Comparison of ENCODE assay signal across 27 mouse cellular contexts in the genomic region with DNA sequence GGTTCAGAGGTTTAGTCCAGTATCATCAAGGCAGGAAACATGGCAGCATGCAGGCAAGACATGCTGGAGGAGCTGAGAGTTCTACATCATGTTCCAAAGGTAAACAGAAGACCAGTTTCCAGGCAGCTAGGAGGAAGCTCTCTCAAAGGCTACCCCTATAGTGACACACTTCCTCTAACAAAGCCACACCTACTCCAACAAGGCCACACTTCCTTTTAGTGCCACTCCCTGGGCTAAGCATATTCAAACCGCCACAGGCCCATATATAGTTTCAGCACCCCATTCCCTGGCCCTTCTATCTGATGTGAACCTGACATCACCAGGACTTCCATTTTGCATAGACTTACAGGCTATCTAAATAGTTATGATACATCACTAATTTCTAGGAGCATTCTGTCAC.
A peak's percentile ranks its signal among the peaks of the same experiment; 100 is the strongest.
DNase-seq lines count a peak whose midpoint lies in the region; ATAC-seq and TF ChIP-seq lines count a peak whose summit lies in the region.
"Had no signal": no experiment of that assay in that cellular context is flagged by ENCODE, and none has a peak within 500 bp of the region (broad histone marks: within the 10 kb centered on the region; RNA-seq: fewer than 3 reads in every experiment).

No protein-coding gene starts in this region.

- ATAC-seq in forebrain, embryonic 13.5 days: no peak
- ATAC-seq in forebrain, postnatal 0 days: no peak
- 0 out of 2 replicates have a peak, but pooled peaks have one; percentile 18 for ATAC-seq in intestine, embryonic 16.5 days
- no peak for ATAC-seq in intestine, embryonic 15.5 days
- ATAC-seq in neural tube, embryonic 12.5 days (ENCODE audit: low FRiP score, low read depth): no peak
- ATAC-seq in neural tube, embryonic 15.5 days (ENCODE audit: low FRiP score): no peak
- ATAC-seq in stomach, postnatal 0 days (ENCODE audit: low FRiP score, low TSS enrichment): peak; percentile 54; the same call in 1 of the 2 replicates
- ATAC-seq: lung, postnatal 0 days had no signal

- H3K9me3 ChIP-seq in forebrain, embryonic 13.5 days (replicated peaks): 0 out of 2 replicates have a peak, but pooled peaks cover 4% of the 10 kb centered on the region
- no peaks in the 10 kb centered on the region for H3K9me3 ChIP-seq in forebrain, postnatal 0 days (ENCODE audit: low read length)
- H3K9me3 ChIP-seq in intestine, embryonic 16.5 days (ENCODE audit: control insufficient read depth, low read length): peaks cover 4% of the 10 kb centered on the region; the same call in 1 of the 2 replicates
- no peaks in the 10 kb centered on the region for H3K9me3 ChIP-seq in intestine, embryonic 15.5 days
- 0 out of 2 replicates have a peak, but pooled peaks cover 3% of the 10 kb centered on the region for H3K9me3 ChIP-seq in neural tube, embryonic 12.5 days
- peaks cover 3% of the 10 kb centered on the region; the same call in 1 of the 2 replicates for H3K9me3 ChIP-seq in neural tube, embryonic 15.5 days (replicated peaks)
- no peaks in the 10 kb centered on the region for H3K9me3 ChIP-seq in stomach, postnatal 0 days (ENCODE audit: control insufficient read depth, low read length)
- H3K9me3 ChIP-seq: liver, embryonic 13.5 days had no signal

- WGBS in forebrain, embryonic 13.5 days: 89% methylated on average over 1 of the region's 1 CpGs
- 94% methylated on average over 1 of the region's 1 CpGs for WGBS in forebrain, postnatal 0 days
- 70% methylated on average over 1 of the region's 1 CpGs for WGBS in intestine, embryonic 16.5 days
- 73% methylated on average over 1 of the region's 1 CpGs for WGBS in intestine, embryonic 15.5 days
- WGBS in neural tube, embryonic 12.5 days: 100% methylated on average over 1 of the region's 1 CpGs
- WGBS in neural tube, embryonic 15.5 days: 100% methylated on average over 1 of the region's 1 CpGs
- WGBS in stomach, postnatal 0 days: 77% methylated on average over 1 of the region's 1 CpGs

- peak overlapping the region; percentile 80 for H3K27ac ChIP-seq in forebrain, embryonic 13.5 days
- no peak overlapping the region for H3K27ac ChIP-seq in forebrain, postnatal 0 days (ENCODE audit: low read depth, low read length)
- H3K27ac ChIP-seq in intestine, embryonic 16.5 days (ENCODE audit: low read length): no peak overlapping the region
- no peak overlapping the region for H3K27ac ChIP-seq in intestine, embryonic 15.5 days
- H3K27ac ChIP-seq in neural tube, embryonic 12.5 days: 0 out of 2 replicates have a peak overlapping the region, but pooled peaks have one; percentile 11
- H3K27ac ChIP-seq in neural tube, embryonic 15.5 days (replicated peaks): no peak overlapping the region
- H3K27ac ChIP-seq in stomach, postnatal 0 days (replicated peaks): no peak overlapping the region
- H3K27ac ChIP-seq: limb, embryonic 10.5 days; limb, embryonic 15.5 days; liver, embryonic 13.5 days had no signal

- H3K4me3 ChIP-seq in forebrain, embryonic 13.5 days: no peak overlapping the region
- no peak overlapping the region for H3K4me3 ChIP-seq in forebrain, postnatal 0 days (ENCODE audit: low read depth, low read length)
- H3K4me3 ChIP-seq in intestine, embryonic 16.5 days (ENCODE audit: low read length): no peak overlapping the region
- no peak overlapping the region for H3K4me3 ChIP-seq in intestine, embryonic 15.5 days (replicated peaks)
- H3K4me3 ChIP-seq in neural tube, embryonic 12.5 days: no peak overlapping the region
- H3K4me3 ChIP-seq in neural tube, embryonic 15.5 days (replicated peaks): no peak overlapping the region
- H3K4me3 ChIP-seq in stomach, postnatal 0 days (ENCODE audit: low read depth, low read length): no peak overlapping the region
- H3K4me3 ChIP-seq: limb, embryonic 10.5 days; limb, embryonic 15.5 days; liver, embryonic 13.5 days; megakaryocyte, embryonic 14.5 days had no signal

- TF ChIP-seq EP300 in stomach, postnatal 0 days (optimal IDR thresholded peaks at IDR 0.05): no peak

- H3K27me3 ChIP-seq in forebrain, embryonic 13.5 days: no peaks in the 10 kb centered on the region
- H3K27me3 ChIP-seq in forebrain, postnatal 0 days (ENCODE audit: insufficient read depth, low read length): no peaks in the 10 kb centered on the region
- no peaks in the 10 kb centered on the region for H3K27me3 ChIP-seq in intestine, embryonic 16.5 days (replicated peaks; ENCODE audit: control insufficient read depth, insufficient read depth, low read length)
- H3K27me3 ChIP-seq in intestine, embryonic 15.5 days (replicated peaks): no peaks in the 10 kb centered on the region
- H3K27me3 ChIP-seq in neural tube, embryonic 12.5 days (replicated peaks): no peaks in the 10 kb centered on the region
- H3K27me3 ChIP-seq in neural tube, embryonic 15.5 days (replicated peaks): no peaks in the 10 kb centered on the region
- no peaks in the 10 kb centered on the region for H3K27me3 ChIP-seq in stomach, postnatal 0 days (ENCODE audit: control insufficient read depth, insufficient read depth, low read length)
- H3K27me3 ChIP-seq: limb, embryonic 15.5 days; liver, embryonic 13.5 days had no signal

- no peak overlapping the region for H3K9ac ChIP-seq in forebrain, embryonic 13.5 days
- H3K9ac ChIP-seq in forebrain, postnatal 0 days: no peak overlapping the region
- no peak overlapping the region for H3K9ac ChIP-seq in intestine, embryonic 16.5 days (ENCODE audit: low read depth, low read length)
- H3K9ac ChIP-seq in intestine, embryonic 15.5 days: no peak overlapping the region
- H3K9ac ChIP-seq in neural tube, embryonic 12.5 days: no peak overlapping the region
- no peak overlapping the region for H3K9ac ChIP-seq in neural tube, embryonic 15.5 days (replicated peaks)
- H3K9ac ChIP-seq in stomach, postnatal 0 days (ENCODE audit: low read length): no peak overlapping the region
- H3K9ac ChIP-seq: limb, embryonic 15.5 days; liver, embryonic 13.5 days had no signal

- H3K4me2 ChIP-seq in forebrain, embryonic 13.5 days: no peak overlapping the region
- no peak overlapping the region for H3K4me2 ChIP-seq in forebrain, postnatal 0 days (ENCODE audit: low read depth)
- no peak overlapping the region for H3K4me2 ChIP-seq in intestine, embryonic 16.5 days (ENCODE audit: low read depth, low read length)
- no peak overlapping the region for H3K4me2 ChIP-seq in intestine, embryonic 15.5 days (replicated peaks)
- H3K4me2 ChIP-seq in neural tube, embryonic 12.5 days (replicated peaks): 0 out of 2 replicates have a peak overlapping the region, but pooled peaks have one; percentile 22
- no peak overlapping the region for H3K4me2 ChIP-seq in neural tube, embryonic 15.5 days
- no peak overlapping the region for H3K4me2 ChIP-seq in stomach, postnatal 0 days (replicated peaks; ENCODE audit: low read depth)
- H3K4me2 ChIP-seq: heart, embryonic 11.5 days; limb, embryonic 15.5 days; liver, embryonic 13.5 days had no signal

- DNase-seq in forebrain, postnatal 0 days: no peak
- no peak for DNase-seq in stomach, postnatal 0 days (ENCODE audit: low spot score)
- no peak for DNase-seq in frontal cortex, postnatal 14 days (ENCODE audit: low spot score in 2 of 2)
- DNase-seq: adrenal gland, postnatal 10 days; cerebellum, adult 9-10 months; cerebellum, postnatal 36 days; gastrocnemius, postnatal 25 days; heart, adult 18-20 months; heart, postnatal 36 days; kidney, adult 2 months; kidney, postnatal 4 days; layer of hippocampus, adult 9-11 months; liver, embryonic 13.5 days; lung, adult 18-20 months; lung, postnatal 4 days; right cerebral cortex, postnatal 14 days had no signal

- peaks cover 31% of the 10 kb centered on the region for H3K4me1 ChIP-seq in forebrain, embryonic 13.5 days
- 0 out of 2 replicates have a peak, but pooled peaks cover 3% of the 10 kb centered on the region for H3K4me1 ChIP-seq in forebrain, postnatal 0 days (ENCODE audit: insufficient read depth)
- H3K4me1 ChIP-seq in intestine, embryonic 16.5 days (ENCODE audit: control insufficient read depth, insufficient read depth, low read length): no peaks in the 10 kb centered on the region
- no peaks in the 10 kb centered on the region for H3K4me1 ChIP-seq in intestine, embryonic 15.5 days (replicated peaks)
- H3K4me1 ChIP-seq in neural tube, embryonic 12.5 days: peaks cover 25% of the 10 kb centered on the region
- H3K4me1 ChIP-seq in neural tube, embryonic 15.5 days: peaks cover 23% of the 10 kb centered on the region
- H3K4me1 ChIP-seq in stomach, postnatal 0 days (replicated peaks; ENCODE audit: control insufficient read depth, insufficient read depth): no peaks in the 10 kb centered on the region
- H3K4me1 ChIP-seq: liver, embryonic 13.5 days; megakaryocyte, embryonic 14.5 days had no signal

- TF ChIP-seq CTCF in forebrain, postnatal 0 days (IDR thresholded peaks at IDR 0.05; ENCODE audit: low read depth): no peak
- no peak for TF ChIP-seq CTCF in stomach, postnatal 0 days (IDR thresholded peaks at IDR 0.05; ENCODE audit: low read depth)

- H3K36me3 ChIP-seq in forebrain, embryonic 13.5 days (ENCODE audit: poor library complexity, severe bottlenecking): peaks cover 7% of the 10 kb centered on the region; the same call in 1 of the 2 replicates
- H3K36me3 ChIP-seq in forebrain, postnatal 0 days (ENCODE audit: insufficient read depth): no peaks in the 10 kb centered on the region
- no peaks in the 10 kb centered on the region; the same call in 1 of the 2 replicates for H3K36me3 ChIP-seq in intestine, embryonic 16.5 days (ENCODE audit: control insufficient read depth, insufficient read depth, low read length)
- H3K36me3 ChIP-seq in intestine, embryonic 15.5 days: no peaks in the 10 kb centered on the region
- 0 out of 2 replicates have a peak, but pooled peaks cover 3% of the 10 kb centered on the region for H3K36me3 ChIP-seq in neural tube, embryonic 12.5 days
- H3K36me3 ChIP-seq in neural tube, embryonic 15.5 days: peaks cover 4% of the 10 kb centered on the region; the same call in 1 of the 2 replicates
- no peaks in the 10 kb centered on the region for H3K36me3 ChIP-seq in stomach, postnatal 0 days (ENCODE audit: control insufficient read depth, insufficient read depth, low read length)
- H3K36me3 ChIP-seq: G1E; liver, embryonic 13.5 days had no signal

Comparison
In these comparisons a context has a peak if more than half of its experiments do, and no peak if none do; other contexts are left out.
1. ATAC-seq: peak in intestine, embryonic 16.5 days (single experiment) and stomach, postnatal 0 days (single experiment); none in forebrain, embryonic 13.5 days (single experiment), forebrain, postnatal 0 days (single experiment), intestine, embryonic 15.5 days (single experiment), neural tube, embryonic 12.5 days (single experiment) and neural tube, embryonic 15.5 days (single experiment).
2. H3K27ac ChIP-seq: peak in forebrain, embryonic 13.5 days (single experiment) and neural tube, embryonic 12.5 days (single experiment); none in forebrain, postnatal 0 days (single experiment), intestine, embryonic 16.5 days (single experiment), intestine, embryonic 15.5 days (single experiment), neural tube, embryonic 15.5 days (single experiment) and stomach, postnatal 0 days (single experiment).